8 mouse cellular contexts compared by ENCODE assay signal in the genomic region with DNA sequence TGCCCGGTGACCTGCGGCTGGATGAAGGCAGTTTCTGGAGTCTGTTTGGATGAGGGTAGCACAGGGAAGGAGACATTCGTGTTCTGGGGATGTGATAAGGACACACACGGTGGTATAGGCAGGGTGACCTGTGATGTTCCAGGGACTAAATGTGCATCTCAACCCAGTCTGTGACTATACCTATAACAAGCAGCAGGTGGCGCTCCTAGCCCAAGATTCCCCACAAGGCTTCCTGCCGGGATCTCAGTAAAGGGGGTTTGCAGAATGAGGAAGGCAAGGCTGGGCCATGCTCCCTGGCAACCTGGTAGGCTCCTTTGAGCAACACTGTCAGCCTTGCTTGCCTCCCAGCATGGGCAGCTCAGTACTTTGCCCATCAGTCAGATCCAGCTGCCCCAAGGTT. TPM values are rescaled to one million over a fixed set of nuclear protein-coding genes. Genes with fewer than 3 reads are reported as not detected.
DNase-seq lines count a peak whose midpoint lies in the region; ATAC-seq and TF ChIP-seq lines count a peak whose summit lies in the region.

No protein-coding gene starts in this region.

- H3K36me3 ChIP-seq in E14TG2a.4 (ENCODE audit: insufficient read depth, low read length), result no peaks in the 10 kb centered on the region

- TF ChIP-seq CTCF in E14TG2a.4 (conservative IDR thresholded peaks at IDR 0.05; ENCODE audit: low read length), result peak; percentile 74

- peak; percentile 64 to 68 for DNase-seq in adrenal gland, postnatal 4 days (ENCODE audit: low spot score in 2 of 2)
- DNase-seq in layer of hippocampus, adult 9-11 months, result peak; percentile 78
- DNase-seq in lung, postnatal 4 days, result peak; percentile 74 to 89
- peak; percentile 79 for DNase-seq in retina, postnatal 7 days (ENCODE audit: low read depth, low spot score)
- DNase-seq in urinary bladder, postnatal 25 days (ENCODE audit: low spot score), result peak; percentile 77

- 0 out of 2 replicates have a peak, but pooled peaks cover 4% of the 10 kb centered on the region for H3K9me3 ChIP-seq in E14TG2a.4 (ENCODE audit: low read length)

- peak; percentile 58 for ATAC-seq in erythroid progenitor cell, adult 5-6 weeks (replicated peaks; ENCODE audit: low FRiP score, poor library complexity, severe bottlenecking)
- peak; percentile 80 for ATAC-seq in hematopoietic stem cell, adult 5-6 weeks (replicated peaks in 1 of 2; ENCODE audit: insufficient read depth in 1 of 2, low FRiP score in 2 of 2, low TSS enrichment in 1 of 2, low read depth in 1 of 2, poor library complexity in 2 of 2, severe bottlenecking in 2 of 2)

- peaks cover 19% of the 10 kb centered on the region for H3K4me1 ChIP-seq in E14TG2a.4 (replicated peaks; ENCODE audit: low read depth, low read length)

- H3K4me3 ChIP-seq in E14TG2a.4 (replicated peaks; ENCODE audit: low read length), result no peak overlapping the region

- H3K27me3 ChIP-seq in E14TG2a.4 (ENCODE audit: insufficient read depth, low read length), result peaks cover 42% of the 10 kb centered on the region

RNA-seq across cellular contexts. Expression of gene Sdc3, which starts 2.2 kb away (rescaled TPM):
- 100 to 1,000 TPM; 230 to 243 TPM for total RNA-seq in adrenal gland, postnatal 4 days (2021)
- total RNA-seq in erythroid progenitor cell, adult 5-6 weeks (2015; ENCODE audit: low replicate concordance), result 25.9 and 31.0 TPM in 2 replicates
- total RNA-seq in erythroid progenitor cell, adult 5-6 weeks (2017; ENCODE audit: low replicate concordance), result 9.9 and 13.7 TPM in 2 replicates
- total RNA-seq in hematopoietic stem cell, adult 5-6 weeks (2017), result 1.9 and 3.3 TPM in 2 replicates

Comparison
In these comparisons a context has a peak if more than half of its experiments do, and no peak if none do; other contexts are left out.
1. RNA of gene Sdc3, which starts 2.2 kb away (total RNA-seq): 230 to 243 TPM in adrenal gland, postnatal 4 days; 9.9 to 31.0 TPM in erythroid progenitor cell, adult 5-6 weeks and 1.9 to 3.3 TPM in hematopoietic stem cell, adult 5-6 weeks; every median in the first group is over 4 times any median in the second.
2. Peak in every context shown above with its lines, with median percentiles within 50 percentile points of each other: DNase-seq.